Mouse (Mus musculus): Measurements from ENCODE around the gene Slc25a20. TPM values are rescaled to one million over a fixed set of nuclear protein-coding genes. Genes with fewer than 3 reads are reported as not detected.

The Slc25a20 gene
- 30.4 and 35.1 TPM in 2 replicates for polyA plus RNA-seq (2016; fragmentation: Nextera tagmentation; extraction: Ambion mirVana)

DNA sequence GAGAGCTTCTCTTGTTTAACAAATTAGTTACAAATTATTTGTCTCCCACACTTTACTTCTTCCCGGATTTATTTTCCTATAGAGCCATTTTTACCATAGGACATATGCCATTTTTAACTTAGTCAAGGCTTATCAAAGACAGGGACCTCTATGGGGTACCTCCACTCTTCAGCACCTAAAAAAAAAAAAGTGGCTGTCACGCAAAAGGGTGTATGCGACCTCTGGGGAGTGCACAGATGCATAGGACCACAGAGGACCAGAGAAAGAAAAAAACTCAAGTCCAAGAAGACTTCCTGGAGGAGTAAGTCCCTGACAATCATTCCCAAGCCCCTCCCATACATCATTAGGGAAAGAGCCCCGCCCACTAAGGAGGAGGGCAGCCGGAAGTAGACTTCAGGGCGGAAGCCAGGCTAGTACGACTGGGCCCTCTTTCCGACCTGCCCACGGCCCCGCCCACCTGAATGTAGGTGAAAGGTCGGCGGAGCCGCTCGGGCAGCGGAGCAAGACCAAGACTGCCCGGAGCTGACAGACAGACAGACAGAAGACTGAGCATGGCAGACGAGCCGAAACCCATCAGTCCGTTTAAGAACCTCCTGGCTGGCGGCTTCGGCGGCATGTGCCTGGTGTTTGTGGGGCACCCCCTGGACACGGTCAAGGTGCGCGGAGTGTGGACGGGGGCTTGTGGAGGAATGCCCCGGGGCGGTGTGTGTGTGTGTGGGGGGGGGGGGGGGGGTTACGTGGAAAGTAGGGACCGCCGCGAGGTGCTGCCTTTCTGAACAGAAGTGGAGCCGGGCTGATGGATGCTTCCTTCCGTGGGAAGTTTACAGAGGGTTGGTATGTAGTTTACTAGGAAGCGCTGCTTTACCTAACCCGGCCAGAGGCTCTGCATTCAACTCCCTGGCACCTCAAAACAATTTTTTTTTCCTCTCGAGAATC, at the start of gene Slc25a20:
Gene Slc25a20 (plus strand): TSS at position 412 of the 936 bp plus-strand sequence.
- Histone ChIP-seq H3K27me3 (replicated peaks; ENCODE audit: low read depth, poor library complexity, severe bottlenecking) (no peaks in the 10 kb centered on the region), H3K27ac (replicated peaks) (peak within 1 kb of the TSS; percentile 83), H3K4me3 (peak within 1 kb of the TSS; percentile 86), H3K36me3 (replicated peaks) (no peaks in the 10 kb centered on the region), H3K4me1 (peaks cover 16% of the 10 kb centered on the region), H3K9me3 (no peaks in the 10 kb centered on the region)
- WGBS: 3% methylated on average over 37 of the region's 37 CpGs
- peak; percentile 88 for DNase-seq (ENCODE audit: low spot score)

- no peaks in the 10 kb centered on the region for H3K9me3 ChIP-seq
- 92% methylated on average over 1 of the region's 1 CpGs for WGBS
- no peaks in the 10 kb centered on the region for H3K4me1 ChIP-seq
- no peaks in the 10 kb centered on the region for H3K27me3 ChIP-seq (replicated peaks; ENCODE audit: low read depth, poor library complexity, severe bottlenecking)
- H3K36me3 ChIP-seq (replicated peaks): peaks cover 92% of the 10 kb centered on the region
- no peak for DNase-seq (ENCODE audit: low spot score)
- H3K27ac ChIP-seq (replicated peaks): no peak overlapping the region
- H3K4me3 ChIP-seq: no peak overlapping the region
Observed at GRCm38 (mm10) chr9:108617301-108617700, 44.6 kb upstream of the Slc25a20 start.

GRCm38 (mm10) chr9:108626498-108626897, 35.4 kb upstream of the Slc25a20 start:
- no peak overlapping the region for H3K4me3 ChIP-seq
- no peaks in the 10 kb centered on the region for H3K4me1 ChIP-seq
- H3K9me3 ChIP-seq: no peaks in the 10 kb centered on the region
- H3K36me3 ChIP-seq (replicated peaks): peaks cover 50% of the 10 kb centered on the region
- no peaks in the 10 kb centered on the region for H3K27me3 ChIP-seq (replicated peaks; ENCODE audit: low read depth, poor library complexity, severe bottlenecking)
- 87% methylated on average over 2 of the region's 2 CpGs for WGBS
- no peak for DNase-seq (ENCODE audit: low spot score)
- H3K27ac ChIP-seq (replicated peaks): no peak overlapping the region

DNA sequence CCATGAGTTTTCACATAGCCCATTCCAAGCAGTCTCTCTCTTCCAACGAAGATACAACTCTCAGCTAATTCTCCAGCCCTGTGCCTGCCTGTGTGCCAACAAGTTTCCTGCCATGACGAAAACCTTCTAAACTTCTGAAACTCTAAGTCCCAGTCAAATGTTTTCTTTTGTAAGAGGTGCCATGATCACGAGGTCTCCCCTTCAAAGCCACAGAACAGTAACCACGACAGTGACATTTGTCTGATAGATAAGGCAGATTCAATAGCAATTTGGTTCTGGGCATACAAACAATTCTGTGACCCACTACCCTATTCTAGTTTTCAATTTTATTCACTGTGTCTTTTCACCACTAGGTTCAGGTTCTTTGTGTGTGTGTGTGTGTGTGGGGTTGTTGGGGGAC, 33.7 kb upstream of the Slc25a20 start:
- no peaks in the 10 kb centered on the region for H3K4me1 ChIP-seq
- 87% methylated on average over 4 of the region's 4 CpGs for WGBS
- no peaks in the 10 kb centered on the region for H3K9me3 ChIP-seq
- H3K36me3 ChIP-seq (replicated peaks): peaks cover 56% of the 10 kb centered on the region
- DNase-seq (ENCODE audit: low spot score): no peak
- H3K27ac ChIP-seq (replicated peaks): no peak overlapping the region
- no peak overlapping the region for H3K4me3 ChIP-seq
- H3K27me3 ChIP-seq (replicated peaks; ENCODE audit: low read depth, poor library complexity, severe bottlenecking): no peaks in the 10 kb centered on the region

GRCm38 (mm10) chr9:108630683-108631082, 31.2 kb upstream of the Slc25a20 start:
- Histone ChIP-seq H3K27me3 (replicated peaks; ENCODE audit: low read depth, poor library complexity, severe bottlenecking) (no peaks in the 10 kb centered on the region), H3K4me1 (no peaks in the 10 kb centered on the region), H3K4me3 (no peak overlapping the region), H3K9me3 (no peaks in the 10 kb centered on the region), H3K27ac (replicated peaks) (no peak overlapping the region), H3K36me3 (replicated peaks) (peaks cover 56% of the 10 kb centered on the region)
- WGBS: 88% methylated on average over 1 of the region's 1 CpGs
- DNase-seq (ENCODE audit: low spot score): no peak

DNA sequence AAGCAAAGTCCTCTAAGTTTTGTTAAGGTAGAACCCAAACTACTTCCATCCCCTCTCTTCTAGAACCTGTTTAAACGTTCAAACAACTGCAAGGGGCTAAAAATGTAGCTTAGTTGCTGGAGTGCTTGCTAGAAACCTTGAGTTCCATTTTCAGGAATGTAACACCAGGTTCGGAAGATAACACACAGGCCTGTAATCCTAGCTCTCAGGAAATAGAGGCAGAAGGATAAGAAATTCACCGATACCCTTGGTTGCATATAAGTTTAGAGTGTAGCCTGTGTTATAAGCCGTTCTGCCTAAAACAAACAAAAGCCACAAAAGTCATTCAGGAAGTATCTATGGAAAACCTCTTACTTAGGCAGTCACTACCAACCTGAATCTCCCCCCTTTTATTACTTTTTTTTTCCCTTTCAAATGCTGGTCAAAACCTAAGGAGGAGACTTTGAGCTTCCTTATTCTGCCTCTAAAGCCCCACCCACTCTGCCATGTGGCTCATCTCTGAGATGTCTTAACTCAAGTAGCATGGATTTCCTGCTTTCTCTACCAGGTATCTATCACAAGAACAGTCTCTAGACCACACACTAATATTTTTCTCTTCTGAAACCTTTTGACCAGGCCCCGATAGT, 30.1 kb upstream of the Slc25a20 start:
- H3K36me3 ChIP-seq (replicated peaks): peaks cover 55% of the 10 kb centered on the region
- no peaks in the 10 kb centered on the region for H3K4me1 ChIP-seq
- DNase-seq (ENCODE audit: low spot score): no peak
- H3K4me3 ChIP-seq: no peak overlapping the region
- H3K27me3 ChIP-seq (replicated peaks; ENCODE audit: low read depth, poor library complexity, severe bottlenecking): no peaks in the 10 kb centered on the region
- no peak overlapping the region for H3K27ac ChIP-seq (replicated peaks)
- no peaks in the 10 kb centered on the region for H3K9me3 ChIP-seq
- 88% methylated on average over 5 of the region's 5 CpGs for WGBS

- Histone ChIP-seq H3K4me3 (no peak overlapping the region), H3K36me3 (replicated peaks) (peaks cover 53% of the 10 kb centered on the region), H3K27me3 (replicated peaks; ENCODE audit: low read depth, poor library complexity, severe bottlenecking) (no peaks in the 10 kb centered on the region), H3K9me3 (no peaks in the 10 kb centered on the region), H3K27ac (replicated peaks) (no peak overlapping the region), H3K4me1 (no peaks in the 10 kb centered on the region)
- WGBS: 87% methylated on average over 5 of the region's 5 CpGs
- DNase-seq (ENCODE audit: low spot score): no peak
Observed at GRCm38 (mm10) chr9:108632375-108632774, 29.5 kb upstream of the Slc25a20 start.

DNA sequence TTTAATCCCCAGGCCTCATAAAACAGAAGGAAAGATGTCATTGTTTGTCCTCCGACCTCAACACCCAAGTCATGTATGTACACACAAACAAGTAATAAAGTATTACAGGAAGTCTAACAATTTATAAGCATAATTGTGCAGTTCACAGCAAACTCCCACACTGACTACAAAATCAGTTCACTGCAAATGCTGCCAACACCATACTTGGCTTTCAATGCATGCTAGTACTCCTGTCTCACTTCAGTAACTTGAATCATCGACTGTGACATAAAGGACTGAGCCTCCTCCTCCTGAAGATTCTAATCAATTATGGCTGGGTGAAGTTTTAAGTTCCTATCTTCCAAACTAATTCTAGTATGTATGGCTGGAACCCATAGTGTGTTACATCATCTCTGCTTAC, 28.0 kb upstream of the Slc25a20 start:
- Histone ChIP-seq H3K27me3 (replicated peaks; ENCODE audit: low read depth, poor library complexity, severe bottlenecking) (no peaks in the 10 kb centered on the region), H3K36me3 (replicated peaks) (peaks cover 49% of the 10 kb centered on the region), H3K27ac (replicated peaks) (no peak overlapping the region), H3K4me1 (no peaks in the 10 kb centered on the region), H3K4me3 (no peak overlapping the region), H3K9me3 (no peaks in the 10 kb centered on the region)
- 84% methylated on average over 2 of the region's 2 CpGs for WGBS
- DNase-seq (ENCODE audit: low spot score): no peak

DNA sequence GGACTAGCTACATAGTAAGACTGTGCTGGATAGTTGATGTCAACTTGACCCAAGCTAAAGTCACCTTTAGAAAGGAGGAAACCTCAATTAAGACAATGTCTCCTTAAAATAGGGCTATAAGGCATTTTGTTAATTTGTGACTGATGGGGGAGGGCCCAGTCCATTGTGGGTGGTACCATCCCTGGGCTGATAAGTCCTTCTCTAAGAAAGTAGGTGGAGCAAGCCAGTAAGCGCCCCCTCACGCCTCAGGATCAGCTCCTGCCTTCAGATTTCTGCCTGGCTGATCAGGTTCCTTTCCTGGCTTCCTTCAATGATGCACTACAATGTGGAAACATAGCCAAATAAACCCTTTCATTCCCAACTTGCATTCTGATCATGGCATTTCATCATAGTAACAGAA, 26.5 kb upstream of the Slc25a20 start:
- no peaks in the 10 kb centered on the region for H3K27me3 ChIP-seq (replicated peaks; ENCODE audit: low read depth, poor library complexity, severe bottlenecking)
- WGBS: 83% methylated on average over 2 of the region's 2 CpGs
- H3K4me3 ChIP-seq: no peak overlapping the region
- no peak overlapping the region for H3K27ac ChIP-seq (replicated peaks)
- no peaks in the 10 kb centered on the region for H3K9me3 ChIP-seq
- peaks cover 55% of the 10 kb centered on the region for H3K36me3 ChIP-seq (replicated peaks)
- H3K4me1 ChIP-seq: no peaks in the 10 kb centered on the region
- DNase-seq (ENCODE audit: low spot score): no peak

DNA sequence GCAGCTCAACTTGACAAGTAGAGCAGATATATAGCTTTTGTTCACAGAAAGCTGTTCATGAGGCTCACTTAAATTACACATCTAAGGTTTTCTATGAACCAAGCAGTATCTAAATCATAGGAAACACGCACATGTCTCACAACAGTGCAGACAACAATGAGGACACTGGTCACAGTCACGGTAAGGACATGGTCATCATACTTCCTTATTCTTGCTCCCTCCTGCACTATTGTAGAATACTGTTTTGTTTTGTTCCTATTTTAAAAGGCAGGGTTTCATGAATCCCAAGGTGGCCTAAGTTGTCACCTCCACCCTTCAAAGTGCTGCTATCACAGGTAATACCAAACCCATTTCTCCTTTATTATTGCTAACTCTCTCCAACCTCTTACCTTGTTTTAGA, 22.1 kb upstream of the Slc25a20 start:
- DNase-seq (ENCODE audit: low spot score): no peak
- Histone ChIP-seq H3K27ac (replicated peaks) (no peak overlapping the region), H3K27me3 (replicated peaks; ENCODE audit: low read depth, poor library complexity, severe bottlenecking) (no peaks in the 10 kb centered on the region), H3K4me3 (no peak overlapping the region), H3K9me3 (no peaks in the 10 kb centered on the region), H3K36me3 (replicated peaks) (peaks cover 74% of the 10 kb centered on the region), H3K4me1 (no peaks in the 10 kb centered on the region)
- 97% methylated on average over 2 of the region's 2 CpGs for WGBS

DNA sequence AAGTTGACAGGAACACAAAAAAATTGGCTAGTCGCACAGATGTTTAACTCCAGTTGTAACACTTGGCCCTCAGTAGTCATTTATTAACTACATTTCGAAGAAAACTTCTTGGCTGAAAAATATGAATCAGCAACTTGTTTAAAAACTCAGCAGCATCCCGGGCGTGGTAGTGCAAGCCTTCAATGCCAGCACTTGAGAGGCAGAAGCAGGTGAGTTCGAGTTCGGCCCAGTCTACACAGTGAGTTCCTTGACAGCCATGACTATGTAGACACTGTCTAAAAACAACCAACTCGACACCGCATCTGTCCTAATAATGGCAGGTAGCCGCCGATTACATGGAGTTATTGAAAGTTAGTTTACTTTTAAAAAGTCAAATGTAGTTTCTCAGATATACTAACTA, 13.7 kb upstream of the Slc25a20 start:
- no peaks in the 10 kb centered on the region for H3K9me3 ChIP-seq
- peak overlapping the region; percentile 96 for H3K4me3 ChIP-seq
- WGBS: 51% methylated on average over 10 of the region's 10 CpGs
- H3K27ac ChIP-seq (replicated peaks): no peak overlapping the region
- peaks cover 22% of the 10 kb centered on the region for H3K36me3 ChIP-seq (replicated peaks)
- H3K4me1 ChIP-seq: peaks cover 19% of the 10 kb centered on the region
- DNase-seq (ENCODE audit: low spot score): no peak
- no peaks in the 10 kb centered on the region for H3K27me3 ChIP-seq (replicated peaks; ENCODE audit: low read depth, poor library complexity, severe bottlenecking)

DNA sequence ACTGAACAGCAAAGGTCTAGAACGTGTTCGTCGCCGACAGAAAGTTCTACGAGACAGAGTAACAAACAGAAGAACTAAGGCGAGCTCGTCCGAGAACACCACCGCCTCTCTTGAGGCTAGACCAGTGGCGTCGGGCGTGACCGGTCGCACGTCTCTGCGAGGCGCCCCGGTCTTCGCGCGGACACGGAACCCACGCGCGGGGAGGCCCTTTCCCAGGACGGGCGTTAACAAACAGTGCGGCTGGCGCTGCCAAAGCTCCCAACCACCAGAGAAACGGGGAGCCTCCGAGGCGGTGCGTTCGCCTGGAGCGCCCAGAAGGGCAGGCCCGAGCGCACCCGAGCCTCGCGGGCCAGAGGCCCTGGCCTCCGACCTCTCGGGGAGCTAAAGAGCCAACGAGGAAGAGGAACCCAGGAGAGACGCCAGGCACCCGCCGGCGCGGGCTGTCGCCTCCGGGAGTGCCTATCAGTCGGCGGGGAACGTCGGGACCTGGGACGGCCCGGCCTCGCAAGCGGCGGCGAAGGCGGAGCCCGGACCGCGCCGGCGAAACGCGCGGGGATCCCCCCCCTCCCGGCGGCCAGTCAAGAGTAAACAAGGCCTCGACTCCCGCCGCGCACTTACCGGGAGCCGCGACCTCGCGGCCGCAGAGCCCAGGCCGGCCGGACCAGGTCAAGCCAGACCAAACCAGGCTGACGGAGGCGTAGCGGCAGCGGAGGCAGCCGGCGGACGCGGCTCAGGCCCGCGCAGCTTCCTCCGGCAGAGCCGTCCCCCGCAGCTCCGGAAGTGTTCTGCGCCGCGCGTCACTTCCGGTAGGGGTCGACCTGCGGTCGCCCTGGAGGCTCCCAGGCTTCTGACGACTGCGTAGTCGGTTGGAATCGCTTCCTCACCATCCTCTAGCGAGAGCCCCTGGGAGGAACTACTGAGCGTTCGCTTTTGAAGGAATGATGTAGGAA, 13.0 kb upstream of the Slc25a20 start, which contains the start of gene Arih2:
Gene Arih2 (minus strand): TSS at position 776 of the 950 bp plus-strand sequence.
- DNase-seq (ENCODE audit: low spot score): peak; percentile 95
- H3K27me3 ChIP-seq (replicated peaks; ENCODE audit: low read depth, poor library complexity, severe bottlenecking): no peaks in the 10 kb centered on the region
- peaks cover 18% of the 10 kb centered on the region for H3K36me3 ChIP-seq (replicated peaks)
- peaks cover 19% of the 10 kb centered on the region for H3K4me1 ChIP-seq
- WGBS: under 1% methylated on average over 112 of the region's 112 CpGs
- H3K9me3 ChIP-seq: no peaks in the 10 kb centered on the region
- H3K4me3 ChIP-seq: peak within 1 kb of the TSS; percentile 96
- H3K27ac ChIP-seq (replicated peaks): peak within 1 kb of the TSS; percentile 92
